Mouse (Mus musculus) adrenal gland, postnatal 14 days (tissue): ENCODE results near the gene Errfi1. TPM values are rescaled to one million over a fixed set of nuclear protein-coding genes. Genes with fewer than 3 reads are reported as not detected.

Experiments
- DNase-seq: peaks from one replicate; pipeline ENCODE4 v3.0.0; 2021; ENCODE audit warnings: mixed read lengths
- total RNA-seq: library from RNA; stranded (reverse); gene quantifications from 2 replicates; pipeline ENCODE4 v1.2.3, GENCODE M21; 2021

The Errfi1 gene
- total RNA-seq, 1 experiment from 2014 or later: 115 TPM

DNA sequence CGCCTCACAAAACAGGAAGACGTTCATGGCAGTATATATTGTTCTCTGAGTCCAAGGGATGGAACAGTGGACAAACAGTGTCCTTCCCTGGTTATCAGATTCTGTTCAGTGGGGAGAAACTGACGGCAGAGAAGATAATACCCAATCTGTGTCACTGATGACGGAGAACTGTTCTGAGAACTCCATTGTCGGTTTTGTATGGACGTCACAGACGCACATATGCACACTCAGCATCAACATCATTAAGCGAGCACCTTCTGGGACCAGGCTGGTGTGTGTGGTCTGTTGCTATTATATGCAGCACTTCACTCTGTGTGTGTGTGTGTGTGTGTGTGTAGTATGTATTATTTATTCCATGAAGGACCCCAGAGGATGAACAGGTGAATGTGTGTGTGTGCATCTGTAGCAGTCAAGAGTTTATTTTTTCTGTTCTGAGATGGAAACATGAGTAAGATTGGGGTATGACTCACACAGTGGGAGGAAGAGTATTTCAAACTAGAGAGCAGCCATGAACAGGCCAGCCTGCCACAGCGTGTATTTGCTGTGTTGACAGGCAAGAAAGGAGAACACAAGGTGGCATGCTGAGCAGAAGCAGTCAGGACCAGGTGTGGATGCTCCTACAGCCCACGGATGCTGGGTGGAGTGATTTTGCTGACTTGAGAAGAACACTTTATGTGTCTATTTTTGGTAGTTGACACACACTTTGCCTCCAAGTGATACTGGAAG, 61.6 kb downstream of the Errfi1 start:
- DNase-seq: no peak

DNA sequence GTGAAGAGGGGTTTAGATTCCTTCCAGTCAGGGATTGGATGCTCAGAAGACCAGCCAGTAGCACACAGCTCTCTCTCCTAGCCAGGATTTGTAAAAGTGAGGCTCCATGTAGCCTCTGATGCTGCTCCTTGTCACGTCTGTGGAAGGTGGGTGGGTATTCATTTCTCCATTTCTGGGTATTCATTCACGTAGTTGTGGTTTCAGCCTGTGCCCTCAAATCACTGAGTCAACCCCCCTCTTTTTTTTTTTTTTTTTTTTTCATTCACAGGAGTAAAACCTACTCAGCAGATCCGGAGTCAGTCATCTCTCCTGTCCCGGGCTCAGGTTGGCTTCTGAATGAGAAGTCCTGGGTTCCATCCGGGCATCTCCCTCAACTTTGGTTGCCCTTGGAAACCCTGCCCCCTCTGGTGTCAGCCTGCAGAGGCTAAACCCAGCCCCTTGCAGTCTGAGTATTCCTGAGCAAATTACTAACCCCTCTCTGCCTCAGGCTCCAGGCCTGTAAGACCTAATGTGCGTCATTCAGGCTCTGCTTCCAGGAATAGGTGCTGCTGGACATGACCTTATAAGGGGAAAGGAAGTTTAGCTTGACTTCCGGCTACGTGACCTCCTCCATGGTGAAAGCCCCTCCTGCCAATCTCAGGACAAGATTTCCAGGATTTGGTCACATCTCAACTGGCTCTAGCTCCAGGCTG, 63.8 kb downstream of the Errfi1 start:
- DNase-seq: no peak

Other genes with a start within 250 kb of the Errfi1 start
- gene Slc45a1, start 201.7 kb upstream of the Errfi1 start, total RNA-seq: 0.33 and 1.4 TPM in 2 replicates
- gene Park7, start 60.5 kb downstream of the Errfi1 start, total RNA-seq: 251 and 259 TPM in 2 replicates
- 0.15 and 0.60 TPM in 2 replicates for gene Tnfrsf9, start 60.6 kb downstream of the Errfi1 start, total RNA-seq
- not detected in 2 replicates for gene Uts2, start 143.2 kb downstream of the Errfi1 start, total RNA-seq
- 22.3 and 24.3 TPM in 2 replicates for gene Per3, start 190.7 kb downstream of the Errfi1 start, total RNA-seq
- gene Vamp3, start 204.0 kb downstream of the Errfi1 start, total RNA-seq: 83.9 and 85.7 TPM in 2 replicates
- gene Gm13090, start 235.7 kb downstream of the Errfi1 start, total RNA-seq: not detected in 2 replicates